Mouse (Mus musculus) adrenal gland, postnatal 14 days (tissue): ENCODE measurements around the gene 4921507P07Rik. TPM values are rescaled to one million over a fixed set of nuclear protein-coding genes. Genes with fewer than 3 reads are reported as not detected.
"Not testable (repeated sequence)": the region's sequence is repeated elsewhere in the genome, so short reads cannot be mapped to it uniquely, and the experiment has no call there.

ENCODE experiments used
- DNase-seq: peaks from one replicate; pipeline ENCODE4 v3.0.0; 2021; ENCODE audit warnings: mixed read lengths
- long read RNA-seq, 2 experiments: library from polyadenylated mRNA; stranded (forward); transcript quantifications; one replicate each; pipeline ENCODE4 v2.0.0; 2021
- total RNA-seq: library from RNA; stranded (reverse); gene quantifications from 2 replicates; pipeline ENCODE4 v1.2.3, GENCODE M21; 2021

Gene 4921507P07Rik
- total RNA-seq: 0.37 and 0.64 TPM in 2 replicates
- long read RNA-seq, experiment 1, partial matches to known transcripts: 1 of 1 reads
- long read RNA-seq, experiment 1, other reads (novel, unspliced or antisense): 0 of 1 reads
- long read RNA-seq, experiment 2, partial matches to known transcripts: 0 of 1 reads
- long read RNA-seq, experiment 2, other reads (novel, unspliced or antisense): 0 of 1 reads

- DNase-seq: peak; percentile 98
These were observed at the start of gene 4921507P07Rik for GRCm38 (mm10) chr6:50596301-50597211. Gene 4921507P07Rik (minus strand): TSS chr6:50596632.

- no peak for DNase-seq
These were observed 48.3 kb upstream of the 4921507P07Rik start for GRCm38 (mm10) chr6:50644701-50645100.

- no peak for DNase-seq
These were observed 45.5 kb upstream of the 4921507P07Rik start for GRCm38 (mm10) chr6:50641898-50642297.

GRCm38 (mm10) chr6:50640377-50640776, 43.9 kb upstream of the 4921507P07Rik start:
- peak; percentile 17 for DNase-seq

GRCm38 (mm10) chr6:50639656-50640055, 43.2 kb upstream of the 4921507P07Rik start:
- peak; percentile 75 for DNase-seq

GRCm38 (mm10) chr6:50626170-50626569, 29.7 kb upstream of the 4921507P07Rik start:
- DNase-seq: not testable (repeated sequence)

- DNase-seq: not testable (repeated sequence)
These were observed 21.8 kb upstream of the 4921507P07Rik start for GRCm38 (mm10) chr6:50618273-50618672.

GRCm38 (mm10) chr6:50601620-50602019, 5.2 kb upstream of the 4921507P07Rik start:
- DNase-seq: peak; percentile 57

- peak; percentile 69 for DNase-seq
These were observed 2.1 kb upstream of the 4921507P07Rik start for GRCm38 (mm10) chr6:50598560-50598959.

GRCm38 (mm10) chr6:50594372-50594771, 2.1 kb downstream of the 4921507P07Rik start:
- DNase-seq: no peak

- no peak for DNase-seq
These were observed 3.0 kb downstream of the 4921507P07Rik start for GRCm38 (mm10) chr6:50593334-50593845.

GRCm38 (mm10) chr6:50590234-50590633, 6.2 kb downstream of the 4921507P07Rik start:
- DNase-seq: no peak

- peak; percentile 67 for DNase-seq
These were observed 8.2 kb downstream of the 4921507P07Rik start for GRCm38 (mm10) chr6:50588251-50588650.

GRCm38 (mm10) chr6:50587412-50587811, 9.0 kb downstream of the 4921507P07Rik start:
- no peak for DNase-seq

GRCm38 (mm10) chr6:50586316-50586715, 10.1 kb downstream of the 4921507P07Rik start:
- no peak for DNase-seq

GRCm38 (mm10) chr6:50585733-50586132, 10.7 kb downstream of the 4921507P07Rik start:
- no peak for DNase-seq

GRCm38 (mm10) chr6:50571661-50572060, 24.8 kb downstream of the 4921507P07Rik start:
- no peak for DNase-seq

- DNase-seq: no peak
These were observed 29.5 kb downstream of the 4921507P07Rik start for GRCm38 (mm10) chr6:50566997-50567255.

GRCm38 (mm10) chr6:50566141-50566996, 30.1 kb downstream of the 4921507P07Rik start, which contains the start of gene Cycs:
Gene Cycs (minus strand): TSS chr6:50566538.
- DNase-seq: peak; percentile 100

GRCm38 (mm10) chr6:50563651-50564050, 32.8 kb downstream of the 4921507P07Rik start:
- DNase-seq: no peak

GRCm38 (mm10) chr6:50562421-50562820, 34.0 kb downstream of the 4921507P07Rik start:
- DNase-seq: no peak

- DNase-seq: no peak
These were observed 35.7 kb downstream of the 4921507P07Rik start for GRCm38 (mm10) chr6:50560776-50561175.
